Mouse (Mus musculus) heart, adult 2 months (tissue): ENCODE data around the gene Col6a2. TPM values are rescaled to one million over a fixed set of nuclear protein-coding genes. Genes with fewer than 3 reads are reported as not detected.
A peak's percentile ranks its signal among the peaks of the same experiment; 100 is the strongest.

ENCODE experiments used
- DNase-seq, 2 experiments: peaks; one replicate each; pipeline ENCODE4 v3.0.0; 2021
- H3K27ac ChIP-seq: fragments of 200-600 bp; 2 replicates; pipeline ENCODE4 v1.8.1; 2022
- H3K27me3 ChIP-seq: fragments of 200-500 bp; 2 replicates; pipeline ENCODE4 v1.6.1; 2012; ENCODE audit warnings: mild to moderate bottlenecking, low read length, inconsistent platforms, mixed read lengths; ENCODE audit not compliant: control insufficient read depth, insufficient read depth
- H3K36me3 ChIP-seq: fragments of 200-500 bp; 2 replicates; pipeline ENCODE4 v1.6.1; 2012; ENCODE audit warnings: low read length, inconsistent platforms; ENCODE audit not compliant: control insufficient read depth, insufficient read depth
- H3K4me1 ChIP-seq: fragments of 200-500 bp; 2 replicates; pipeline ENCODE4 v1.6.1; 2011; ENCODE audit warnings: low read length; ENCODE audit not compliant: control insufficient read depth, insufficient read depth
- H3K4me3 ChIP-seq: fragments of 200-600 bp; 2 replicates; pipeline ENCODE4 v1.8.1; 2022
- H3K79me2 ChIP-seq: fragments of 200-500 bp; replicated peaks from 2 replicates; pipeline ENCODE4 v1.6.1; 2012; ENCODE audit warnings: mild to moderate bottlenecking, inconsistent platforms, low read length, moderate library complexity, mixed read lengths; ENCODE audit not compliant: control insufficient read depth, insufficient read depth
- H3K9ac ChIP-seq: fragments of 200-500 bp; 2 replicates; pipeline ENCODE4 v1.6.1; 2012; ENCODE audit warnings: low read depth, mild to moderate bottlenecking, control low read depth, inconsistent platforms, low read length, mixed read lengths
- CTCF ChIP-seq: fragments of 200-600 bp; IDR thresholded peaks from 2 replicates; pipeline ENCODE4 v1.8.1; 2022; ENCODE audit warnings: antibody characterized with exemption, mild to moderate bottlenecking, moderate library complexity
- EP300 ChIP-seq: fragments of 200-500 bp; IDR thresholded peaks from 2 replicates; pipeline ENCODE4 v1.6.1; 2011; ENCODE audit warnings: low read depth, low read length, control low read depth; ENCODE audit not compliant: insufficient read depth
- POLR2A ChIP-seq: fragments of 200-500 bp; IDR thresholded peaks from 2 replicates; pipeline ENCODE4 v1.6.1; 2011; ENCODE audit warnings: mild to moderate bottlenecking, low read depth, low read length, control low read depth; ENCODE audit not compliant: insufficient read depth
- WGBS: fragments of 180-500 bp; shearing (Covaris S2); methylation state at CpG from one replicate; pipeline ENCODE4 v1.1.7; 2018; 5-methylcytosine and 5-hydroxymethylcytosine counted together
- intact Hi-C: fragments of 180-260 bp; cut with DNase I; formaldehyde crosslinking; loops from one replicate; pipeline ENCODE4 v1.15.1; 2025
- polyA plus RNA-seq: library from polyadenylated mRNA; depleted of rRNA; stranded (reverse); fragments of >200 nt; gene quantifications from 2 replicates; pipeline ENCODE4 v1.2.3, GENCODE M21; 2012
- total RNA-seq, 2 experiments: library from RNA; stranded (reverse); gene quantifications; 2 replicates each; pipeline ENCODE4 v1.2.3; 2021

Gene Col6a2
- total and polyA plus RNA-seq, 3 experiments, result 36.0 to 70.2 (median 65.5) TPM

- Histone ChIP-seq H3K9ac (no peak overlapping the region), H3K27ac (no peak overlapping the region), H3K27me3 (no peaks in the 10 kb centered on the region), H3K4me3 (no peak overlapping the region), H3K36me3 (no peaks in the 10 kb centered on the region), H3K79me2 (no peaks in the 10 kb centered on the region), H3K4me1 (peaks cover 4% of the 10 kb centered on the region; the same call in 1 of the 2 replicates)
- WGBS, result 72% methylated on average over 3 of the region's 3 CpGs
- no peak for DNase-seq
- intact Hi-C loops, result no loop called here
- no peak for TF ChIP-seq CTCF
- TF ChIP-seq EP300, result no peak
- no peak for TF ChIP-seq POLR2A
Observed at GRCm38 (mm10) chr10:76647390-76647789, 24.0 kb upstream of the Col6a2 start.

DNA sequence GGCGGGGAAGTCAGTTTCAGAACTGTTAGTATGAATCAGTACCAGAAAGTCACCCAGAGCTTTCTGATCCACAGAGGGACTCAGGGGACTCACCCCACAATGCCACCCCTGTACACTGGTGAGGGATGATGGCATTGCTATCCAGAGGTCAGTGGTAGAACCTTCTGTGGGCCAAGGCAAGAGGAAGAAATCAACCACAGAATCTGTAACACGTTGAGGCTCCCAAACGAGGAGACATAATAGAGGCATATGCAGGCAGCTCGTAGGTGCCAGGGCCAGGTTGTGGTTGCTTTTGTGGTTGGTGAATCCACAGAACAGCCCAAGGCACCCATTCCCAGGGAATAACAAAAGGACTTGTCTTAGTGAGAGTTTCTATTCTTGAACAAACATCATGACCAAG is 22.3 kb upstream of the Col6a2 start:
- no peak overlapping the region for H3K4me3 ChIP-seq
- no peak for TF ChIP-seq CTCF
- no peak for TF ChIP-seq EP300
- no peak for TF ChIP-seq POLR2A
- H3K27me3 ChIP-seq, result no peaks in the 10 kb centered on the region
- H3K9ac ChIP-seq, result no peak overlapping the region
- no peaks in the 10 kb centered on the region for H3K36me3 ChIP-seq
- DNase-seq, result no peak
- peaks cover 4% of the 10 kb centered on the region; the same call in 1 of the 2 replicates for H3K4me1 ChIP-seq
- 83% methylated on average over 4 of the region's 4 CpGs for WGBS
- H3K79me2 ChIP-seq, result no peaks in the 10 kb centered on the region
- intact Hi-C loops, result no loop called here
- H3K27ac ChIP-seq, result no peak overlapping the region

DNA sequence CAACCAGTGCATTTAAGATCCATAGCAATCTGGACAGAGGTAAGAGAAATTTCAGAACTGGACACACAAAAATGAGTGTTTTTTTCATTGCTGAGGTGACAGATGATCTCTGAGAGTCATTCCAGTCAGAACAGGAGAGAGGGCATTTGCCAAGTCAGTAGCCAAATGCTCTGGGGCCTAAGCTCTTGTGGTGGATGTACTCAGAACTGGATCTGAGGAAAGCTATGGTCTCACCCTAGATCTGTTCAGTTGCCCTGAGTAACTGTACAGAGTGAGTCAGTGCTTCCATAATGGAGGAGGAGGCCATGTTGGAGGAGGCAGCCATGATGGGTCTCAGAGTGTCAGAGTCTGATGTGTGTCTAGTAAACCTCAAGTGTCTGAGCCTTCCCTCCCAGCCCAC is 21.6 kb upstream of the Col6a2 start:
- DNase-seq, result no peak
- Histone ChIP-seq H3K4me1 (peaks cover 4% of the 10 kb centered on the region; the same call in 1 of the 2 replicates), H3K9ac (no peak overlapping the region), H3K27me3 (no peaks in the 10 kb centered on the region), H3K4me3 (no peak overlapping the region), H3K36me3 (no peaks in the 10 kb centered on the region), H3K27ac (no peak overlapping the region), H3K79me2 (no peaks in the 10 kb centered on the region)
- intact Hi-C loops, result no loop called here
- TF ChIP-seq CTCF, result no peak
- no peak for TF ChIP-seq EP300
- no peak for TF ChIP-seq POLR2A

DNA sequence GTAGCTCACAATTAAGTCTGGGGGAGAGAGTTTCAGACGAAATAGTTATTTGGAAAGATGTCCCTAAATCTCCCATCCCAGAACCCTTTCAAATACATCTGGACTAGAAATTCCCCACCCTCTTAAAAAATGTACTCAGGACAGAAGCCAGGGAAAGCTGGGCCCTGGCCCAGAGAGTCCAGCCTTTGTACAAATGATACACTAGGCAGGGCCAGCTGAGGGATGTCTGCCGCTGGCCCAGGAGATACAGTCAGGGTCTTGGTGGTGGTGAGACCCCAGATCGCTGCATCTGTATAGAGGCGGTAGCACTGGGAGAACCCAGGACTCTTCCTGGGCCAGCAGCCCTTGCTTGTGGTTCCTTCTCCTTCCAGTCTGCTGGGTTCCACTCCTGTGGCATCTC is 20.6 kb upstream of the Col6a2 start:
- Histone ChIP-seq H3K9ac (no peak overlapping the region), H3K27ac (peak overlapping the region; percentile 29), H3K4me1 (peaks cover 4% of the 10 kb centered on the region; the same call in 1 of the 2 replicates)

DNA sequence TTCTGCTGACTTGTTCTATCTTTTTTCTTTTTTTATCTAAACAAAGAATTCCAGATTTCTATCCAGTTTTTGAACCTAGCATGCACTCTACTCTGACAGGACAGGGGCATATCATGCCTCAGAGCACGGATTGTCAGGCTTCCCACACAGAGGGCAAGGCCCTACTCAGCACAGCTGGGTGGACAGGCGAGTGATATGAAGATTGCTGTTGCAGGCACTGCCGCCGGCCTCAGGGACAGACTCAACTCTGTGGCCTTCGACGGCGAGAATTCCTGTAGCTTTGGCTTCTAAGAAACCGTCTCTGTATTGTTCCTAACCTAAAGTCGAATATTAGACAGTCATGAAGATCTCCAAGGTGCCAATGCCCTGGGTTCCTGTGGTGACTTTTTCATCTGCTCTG is 20.0 kb upstream of the Col6a2 start:
- H3K4me1 ChIP-seq, result peaks cover 1% of the 10 kb centered on the region; the same call in 1 of the 2 replicates
- peak; percentile 41 to 50 for DNase-seq
- peak overlapping the region; percentile 29 for H3K27ac ChIP-seq
- H3K27me3 ChIP-seq, result no peaks in the 10 kb centered on the region
- WGBS, result 65% methylated on average over 9 of the region's 9 CpGs
- TF ChIP-seq POLR2A (no peak), CTCF (no peak), EP300 (no peak)
- H3K36me3 ChIP-seq, result no peaks in the 10 kb centered on the region
- H3K4me3 ChIP-seq, result no peak overlapping the region
- H3K9ac ChIP-seq, result no peak overlapping the region
- no peaks in the 10 kb centered on the region for H3K79me2 ChIP-seq
- intact Hi-C loops, result no loop called here

More for the DNA sequence above, 20.6 kb upstream of the Col6a2 start:
- intact Hi-C loops, result no loop called here
- H3K27me3 ChIP-seq, result no peaks in the 10 kb centered on the region
- no peak for TF ChIP-seq EP300
- H3K4me3 ChIP-seq, result no peak overlapping the region
- WGBS, result 74% methylated on average over 4 of the region's 4 CpGs
- DNase-seq, result peak; percentile 65 to 73
- H3K36me3 ChIP-seq, result no peaks in the 10 kb centered on the region
- no peaks in the 10 kb centered on the region for H3K79me2 ChIP-seq

- Histone ChIP-seq H3K27me3 (no peaks in the 10 kb centered on the region), H3K4me1 (no peaks in the 10 kb centered on the region; the same call in 1 of the 2 replicates), H3K27ac (peak overlapping the region; percentile 48), H3K36me3 (no peaks in the 10 kb centered on the region), H3K79me2 (no peaks in the 10 kb centered on the region), H3K4me3 (no peak overlapping the region), H3K9ac (no peak overlapping the region)
- DNase-seq, result peak; percentile 68 to 72
- 54% methylated on average over 9 of the region's 9 CpGs for WGBS
- intact Hi-C loops, result no loop called here
- TF ChIP-seq POLR2A (no peak), EP300 (no peak), CTCF (no peak)
Observed at GRCm38 (mm10) chr10:76642628-76643434, 19.4 kb upstream of the Col6a2 start.
